Mouse (Mus musculus): ENCODE data around the gene Rrp12. TPM values are rescaled to one million over a fixed set of nuclear protein-coding genes. Genes with fewer than 3 reads are reported as not detected.

Rrp12 gene
- polyA plus RNA-seq, 1 experiment from 2014 or later: 6.3 TPM

- peak overlapping the region; percentile 53; the same call in 1 of the 2 replicates for H3K27ac ChIP-seq (replicated peaks)
These were observed 67.0 kb downstream of the Rrp12 start for GRCm38 (mm10) chr19:41828941-41829340.

GRCm38 (mm10) chr19:41826529-41826928 lies 69.4 kb downstream of the Rrp12 start:
- H3K4me2 ChIP-seq (replicated peaks; ENCODE audit: low read depth): no peak overlapping the region
- no peaks in the 10 kb centered on the region for H3K4me1 ChIP-seq (replicated peaks; ENCODE audit: control insufficient read depth, insufficient read depth)
- TF ChIP-seq CTCF (IDR thresholded peaks at IDR 0.05; ENCODE audit: low read depth) (no peak), EP300 (optimal IDR thresholded peaks at IDR 0.05) (no peak)
- no peak overlapping the region for H3K4me3 ChIP-seq (ENCODE audit: low read depth, low read length)
- 67% methylated on average over 3 of the region's 3 CpGs for WGBS
- H3K9ac ChIP-seq (ENCODE audit: low read length): no peak overlapping the region
- ATAC-seq (ENCODE audit: low FRiP score, low TSS enrichment) (no peak), DNase-seq (ENCODE audit: low spot score) (no peak)
- no peaks in the 10 kb centered on the region for H3K9me3 ChIP-seq (ENCODE audit: control insufficient read depth, low read length)
- H3K27ac ChIP-seq (replicated peaks): no peak overlapping the region
- H3K36me3 ChIP-seq (ENCODE audit: control insufficient read depth, insufficient read depth, low read length): no peaks in the 10 kb centered on the region
- no peaks in the 10 kb centered on the region for H3K27me3 ChIP-seq (ENCODE audit: control insufficient read depth, insufficient read depth, low read length)

More at GRCm38 (mm10) chr19:41828941-41829340, 67.0 kb downstream of the Rrp12 start:
- no peaks in the 10 kb centered on the region for H3K36me3 ChIP-seq (ENCODE audit: control insufficient read depth, insufficient read depth, low read length)
- no peaks in the 10 kb centered on the region for H3K9me3 ChIP-seq (ENCODE audit: control insufficient read depth, low read length)
- no peak overlapping the region for H3K9ac ChIP-seq (ENCODE audit: low read length)
- peak; percentile 7; the same call in 1 of the 2 replicates for ATAC-seq (ENCODE audit: low FRiP score, low TSS enrichment)
- no peaks in the 10 kb centered on the region for H3K4me1 ChIP-seq (replicated peaks; ENCODE audit: control insufficient read depth, insufficient read depth)
- DNase-seq (ENCODE audit: low spot score): no peak
- 58% methylated on average over 3 of the region's 3 CpGs for WGBS
- H3K27me3 ChIP-seq (ENCODE audit: control insufficient read depth, insufficient read depth, low read length): no peaks in the 10 kb centered on the region
- H3K4me2 ChIP-seq (replicated peaks; ENCODE audit: low read depth): peak overlapping the region; percentile 100
- peak overlapping the region; percentile 69; the same call in 1 of the 2 replicates for H3K4me3 ChIP-seq (ENCODE audit: low read depth, low read length)
- TF ChIP-seq CTCF (IDR thresholded peaks at IDR 0.05; ENCODE audit: low read depth) (no peak), EP300 (optimal IDR thresholded peaks at IDR 0.05) (no peak)

- H3K36me3 ChIP-seq (ENCODE audit: control insufficient read depth, insufficient read depth, low read length): no peaks in the 10 kb centered on the region
- H3K27ac ChIP-seq (replicated peaks): no peak overlapping the region
- H3K4me3 ChIP-seq (ENCODE audit: low read depth, low read length): no peak overlapping the region
- no peaks in the 10 kb centered on the region for H3K4me1 ChIP-seq (replicated peaks; ENCODE audit: control insufficient read depth, insufficient read depth)
- H3K9ac ChIP-seq (ENCODE audit: low read length): no peak overlapping the region
- DNase-seq (ENCODE audit: low spot score): no peak
- H3K27me3 ChIP-seq (ENCODE audit: control insufficient read depth, insufficient read depth, low read length): no peaks in the 10 kb centered on the region
- no peaks in the 10 kb centered on the region for H3K9me3 ChIP-seq (ENCODE audit: control insufficient read depth, low read length)
- H3K4me2 ChIP-seq (replicated peaks; ENCODE audit: low read depth): no peak overlapping the region
- TF ChIP-seq CTCF (IDR thresholded peaks at IDR 0.05; ENCODE audit: low read depth) (no peak), EP300 (optimal IDR thresholded peaks at IDR 0.05) (no peak)
- WGBS: 80% methylated on average over 5 of the region's 5 CpGs
- ATAC-seq (ENCODE audit: low FRiP score, low TSS enrichment): no peak
These were observed 71.0 kb downstream of the Rrp12 start for GRCm38 (mm10) chr19:41824950-41825349.

GRCm38 (mm10) chr19:41822589-41822988 lies 73.4 kb downstream of the Rrp12 start:
- ATAC-seq (ENCODE audit: low FRiP score, low TSS enrichment): no peak
- TF ChIP-seq CTCF (IDR thresholded peaks at IDR 0.05; ENCODE audit: low read depth): no peak
- no peak for TF ChIP-seq EP300 (optimal IDR thresholded peaks at IDR 0.05)
- DNase-seq (ENCODE audit: low spot score): no peak

GRCm38 (mm10) chr19:41821436-41821835 lies 74.5 kb downstream of the Rrp12 start:
- TF ChIP-seq EP300 (optimal IDR thresholded peaks at IDR 0.05) (no peak), CTCF (IDR thresholded peaks at IDR 0.05; ENCODE audit: low read depth) (no peak)
- Histone ChIP-seq H3K9me3 (ENCODE audit: control insufficient read depth, low read length) (no peaks in the 10 kb centered on the region), H3K4me2 (replicated peaks; ENCODE audit: low read depth) (no peak overlapping the region), H3K4me1 (replicated peaks; ENCODE audit: control insufficient read depth, insufficient read depth) (no peaks in the 10 kb centered on the region), H3K27ac (replicated peaks) (no peak overlapping the region), H3K36me3 (ENCODE audit: control insufficient read depth, insufficient read depth, low read length) (no peaks in the 10 kb centered on the region), H3K4me3 (ENCODE audit: low read depth, low read length) (no peak overlapping the region), H3K9ac (ENCODE audit: low read length) (no peak overlapping the region), H3K27me3 (ENCODE audit: control insufficient read depth, insufficient read depth, low read length) (no peaks in the 10 kb centered on the region)
- no peak for DNase-seq (ENCODE audit: low spot score)
- WGBS: 22% methylated on average over 5 of the region's 5 CpGs
- no peak for ATAC-seq (ENCODE audit: low FRiP score, low TSS enrichment)

More at GRCm38 (mm10) chr19:41822589-41822988, 73.4 kb downstream of the Rrp12 start:
- Histone ChIP-seq H3K4me1 (replicated peaks; ENCODE audit: control insufficient read depth, insufficient read depth) (no peaks in the 10 kb centered on the region), H3K27ac (replicated peaks) (no peak overlapping the region), H3K9ac (ENCODE audit: low read length) (no peak overlapping the region), H3K27me3 (ENCODE audit: control insufficient read depth, insufficient read depth, low read length) (no peaks in the 10 kb centered on the region), H3K36me3 (ENCODE audit: control insufficient read depth, insufficient read depth, low read length) (no peaks in the 10 kb centered on the region), H3K4me2 (replicated peaks; ENCODE audit: low read depth) (no peak overlapping the region), H3K4me3 (ENCODE audit: low read depth, low read length) (no peak overlapping the region), H3K9me3 (ENCODE audit: control insufficient read depth, low read length) (no peaks in the 10 kb centered on the region)
- WGBS: 84% methylated on average over 1 of the region's 1 CpGs

- DNase-seq (ENCODE audit: low spot score): no peak
- no peak overlapping the region for H3K4me3 ChIP-seq (ENCODE audit: low read depth, low read length)
- ATAC-seq (ENCODE audit: low FRiP score, low TSS enrichment): no peak
- H3K9me3 ChIP-seq (ENCODE audit: control insufficient read depth, low read length): no peaks in the 10 kb centered on the region
- TF ChIP-seq EP300 (optimal IDR thresholded peaks at IDR 0.05) (no peak), CTCF (IDR thresholded peaks at IDR 0.05; ENCODE audit: low read depth) (no peak)
- H3K27ac ChIP-seq (replicated peaks): no peak overlapping the region
- no peaks in the 10 kb centered on the region for H3K36me3 ChIP-seq (ENCODE audit: control insufficient read depth, insufficient read depth, low read length)
- no peak overlapping the region for H3K4me2 ChIP-seq (replicated peaks; ENCODE audit: low read depth)
- H3K27me3 ChIP-seq (ENCODE audit: control insufficient read depth, insufficient read depth, low read length): no peaks in the 10 kb centered on the region
- WGBS: 82% methylated on average over 4 of the region's 4 CpGs
- no peak overlapping the region for H3K9ac ChIP-seq (ENCODE audit: low read length)
- no peaks in the 10 kb centered on the region for H3K4me1 ChIP-seq (replicated peaks; ENCODE audit: control insufficient read depth, insufficient read depth)
These were observed 77.2 kb downstream of the Rrp12 start for GRCm38 (mm10) chr19:41818749-41819148.

All from stomach, postnatal 0 days (tissue).